Mouse (Mus musculus): ENCODE measurements around the gene Plod3. TPM values are rescaled to one million over a fixed set of nuclear protein-coding genes. Genes with fewer than 3 reads are reported as not detected.
"Not testable (repeated sequence)": the region's sequence is repeated elsewhere in the genome, so short reads cannot be mapped to it uniquely, and the experiment has no call there.

Gene Plod3
- polyA plus RNA-seq (2014; fragmentation: Nextera tagmentation; extraction: Ambion mirVana) = 28.7 and 29.2 TPM in 2 replicates

DNA sequence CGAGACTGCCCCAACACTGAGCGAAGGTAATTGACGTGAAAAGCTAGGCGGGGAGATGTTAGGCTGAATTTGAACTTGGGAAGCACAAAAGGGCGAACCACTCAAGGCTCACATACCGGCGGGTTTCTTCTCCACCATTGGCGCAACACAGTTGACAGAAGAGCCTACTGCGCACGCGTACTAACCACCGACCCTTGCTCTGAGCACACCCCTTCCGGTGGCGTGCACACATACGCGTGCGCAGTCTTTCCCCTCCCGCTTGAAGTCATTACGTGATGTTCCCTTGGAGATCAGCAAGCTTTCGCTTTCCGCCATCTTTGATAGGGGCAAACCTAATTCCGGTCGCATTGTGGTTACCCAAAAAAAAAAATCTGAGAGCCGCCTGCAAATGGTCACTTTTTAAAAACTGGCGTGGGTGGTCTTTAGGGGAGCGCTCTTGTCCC is at the start of gene Plod3:
Gene Plod3 (plus strand): TSS at position 325 of the 443 bp plus-strand sequence.
- Histone ChIP-seq H3K4me3 (ENCODE audit: low read depth, low read length) (peak within 1 kb of the TSS; percentile 77), H3K9me3 (ENCODE audit: control insufficient read depth, low read length) (no peaks in the 10 kb centered on the region), H3K4me1 (replicated peaks; ENCODE audit: control insufficient read depth, insufficient read depth, low read length) (peaks cover 6% of the 10 kb centered on the region; the same call in 1 of the 2 replicates), H3K4me2 (peak within 1 kb of the TSS; percentile 86), H3K27me3 (replicated peaks; ENCODE audit: control insufficient read depth, insufficient read depth, low read length) (no peaks in the 10 kb centered on the region), H3K9ac (ENCODE audit: low read depth, low read length) (peak within 1 kb of the TSS; percentile 85), H3K27ac (ENCODE audit: low read depth, low read length) (peak within 1 kb of the TSS; percentile 85), H3K36me3 (ENCODE audit: control insufficient read depth, insufficient read depth, low read length) (peaks cover 22% of the 10 kb centered on the region)
- WGBS = 0% methylated on average over 26 of the region's 26 CpGs
- peak; percentile 90 for DNase-seq (ENCODE audit: low spot score)
- ATAC-seq (replicated peaks; ENCODE audit: low FRiP score) = peak; percentile 91

DNA sequence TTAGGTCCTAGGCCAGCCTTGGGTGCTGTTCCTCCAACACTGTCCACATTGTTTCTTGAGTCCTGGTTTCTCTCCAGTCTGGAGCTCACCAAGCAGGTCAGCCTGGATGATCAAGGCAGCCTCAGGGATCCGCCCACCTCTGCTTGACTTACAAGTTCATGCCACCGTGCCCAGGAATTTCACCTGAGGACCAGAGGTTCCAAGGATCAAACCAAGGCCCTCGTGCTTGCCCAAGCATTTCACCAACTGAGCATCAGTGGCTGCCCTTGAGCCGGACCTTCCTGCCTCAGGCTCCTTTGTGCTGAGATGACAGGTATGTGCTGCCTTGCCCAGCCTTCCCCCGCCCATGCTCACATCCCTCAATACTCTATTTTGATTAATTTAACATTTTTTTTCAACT is 49.2 kb upstream of the Plod3 start:
- no peaks in the 10 kb centered on the region for H3K27me3 ChIP-seq (replicated peaks; ENCODE audit: control insufficient read depth, insufficient read depth, low read length)
- WGBS = 78% methylated on average over 5 of the region's 5 CpGs

GRCm38 (mm10) chr5:136939284-136939683 is 47.5 kb upstream of the Plod3 start:
- Histone ChIP-seq H3K9ac (ENCODE audit: low read depth, low read length) (no peak overlapping the region), H3K36me3 (ENCODE audit: control insufficient read depth, insufficient read depth, low read length) (no peaks in the 10 kb centered on the region), H3K4me3 (ENCODE audit: low read depth, low read length) (no peak overlapping the region), H3K4me1 (replicated peaks; ENCODE audit: control insufficient read depth, insufficient read depth, low read length) (0 out of 2 replicates have a peak, but pooled peaks cover 2% of the 10 kb centered on the region), H3K9me3 (ENCODE audit: control insufficient read depth, low read length) (no peaks in the 10 kb centered on the region), H3K27ac (ENCODE audit: low read depth, low read length) (no peak overlapping the region), H3K27me3 (replicated peaks; ENCODE audit: control insufficient read depth, insufficient read depth, low read length) (no peaks in the 10 kb centered on the region), H3K4me2 (no peak overlapping the region)
- ATAC-seq (replicated peaks; ENCODE audit: low FRiP score) = no peak
- no peak for DNase-seq (ENCODE audit: low spot score)
- WGBS = 57% methylated on average over 7 of the region's 7 CpGs

More for the DNA sequence above, 49.2 kb upstream of the Plod3 start:
- Histone ChIP-seq H3K27ac (ENCODE audit: low read depth, low read length) (no peak overlapping the region), H3K4me2 (no peak overlapping the region), H3K36me3 (ENCODE audit: control insufficient read depth, insufficient read depth, low read length) (no peaks in the 10 kb centered on the region), H3K9ac (ENCODE audit: low read depth, low read length) (no peak overlapping the region), H3K4me1 (replicated peaks; ENCODE audit: control insufficient read depth, insufficient read depth, low read length) (0 out of 2 replicates have a peak, but pooled peaks cover 2% of the 10 kb centered on the region), H3K4me3 (ENCODE audit: low read depth, low read length) (no peak overlapping the region), H3K9me3 (ENCODE audit: control insufficient read depth, low read length) (no peaks in the 10 kb centered on the region)
- DNase-seq (ENCODE audit: low spot score) = no peak
- no peak for ATAC-seq (replicated peaks; ENCODE audit: low FRiP score)

DNA sequence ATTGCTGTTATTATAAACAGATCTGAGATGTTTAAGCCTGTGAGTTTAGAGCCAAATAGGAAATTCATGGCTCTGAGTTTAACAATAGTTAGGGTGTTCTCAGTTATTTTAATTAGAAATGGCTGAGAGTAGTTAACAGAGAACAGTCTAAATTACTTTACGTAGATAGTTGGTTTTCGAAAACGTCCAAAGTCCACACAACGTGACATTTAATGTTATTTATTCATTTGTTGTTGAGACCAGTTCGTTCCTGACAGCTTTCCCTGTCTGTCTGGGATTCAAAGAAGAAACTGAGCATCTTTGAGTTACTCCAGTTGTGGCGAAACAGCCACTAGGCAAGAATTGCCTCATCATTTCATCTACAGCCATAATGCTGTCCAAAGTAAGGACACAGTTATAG is 46.8 kb upstream of the Plod3 start:
- not testable (repeated sequence) for ATAC-seq (replicated peaks; ENCODE audit: low FRiP score); H3K4me2 ChIP-seq; H3K9ac ChIP-seq (ENCODE audit: low read depth, low read length); H3K9me3 ChIP-seq (ENCODE audit: control insufficient read depth, low read length); H3K4me3 ChIP-seq (ENCODE audit: low read depth, low read length); H3K36me3 ChIP-seq (ENCODE audit: control insufficient read depth, insufficient read depth, low read length); H3K27ac ChIP-seq (ENCODE audit: low read depth, low read length); DNase-seq (ENCODE audit: low spot score); H3K27me3 ChIP-seq (replicated peaks; ENCODE audit: control insufficient read depth, insufficient read depth, low read length); H3K4me1 ChIP-seq (replicated peaks; ENCODE audit: control insufficient read depth, insufficient read depth, low read length)
- WGBS = 80% methylated on average over 6 of the region's 6 CpGs

GRCm38 (mm10) chr5:136940845-136941560 is 45.8 kb upstream of the Plod3 start:
- 0 out of 2 replicates have a peak, but pooled peaks cover 2% of the 10 kb centered on the region for H3K4me1 ChIP-seq (replicated peaks; ENCODE audit: control insufficient read depth, insufficient read depth, low read length)
- 87% methylated on average over 12 of the region's 12 CpGs for WGBS

GRCm38 (mm10) chr5:136942781-136943180 is 44.0 kb upstream of the Plod3 start:
- DNase-seq (ENCODE audit: low spot score) (no peak), ATAC-seq (replicated peaks; ENCODE audit: low FRiP score) (no peak)
- 72% methylated on average over 3 of the region's 3 CpGs for WGBS
- H3K36me3 ChIP-seq (ENCODE audit: control insufficient read depth, insufficient read depth, low read length) = no peaks in the 10 kb centered on the region
- no peak overlapping the region for H3K9ac ChIP-seq (ENCODE audit: low read depth, low read length)
- no peak overlapping the region for H3K27ac ChIP-seq (ENCODE audit: low read depth, low read length)
- no peaks in the 10 kb centered on the region for H3K27me3 ChIP-seq (replicated peaks; ENCODE audit: control insufficient read depth, insufficient read depth, low read length)
- H3K4me3 ChIP-seq (ENCODE audit: low read depth, low read length) = no peak overlapping the region
- 0 out of 2 replicates have a peak, but pooled peaks cover 2% of the 10 kb centered on the region for H3K4me1 ChIP-seq (replicated peaks; ENCODE audit: control insufficient read depth, insufficient read depth, low read length)
- H3K9me3 ChIP-seq (ENCODE audit: control insufficient read depth, low read length) = no peaks in the 10 kb centered on the region
- H3K4me2 ChIP-seq = no peak overlapping the region

More at GRCm38 (mm10) chr5:136940845-136941560, 45.8 kb upstream of the Plod3 start:
- no peaks in the 10 kb centered on the region for H3K9me3 ChIP-seq (ENCODE audit: control insufficient read depth, low read length)
- ATAC-seq (replicated peaks; ENCODE audit: low FRiP score) (no peak), DNase-seq (ENCODE audit: low spot score) (no peak)
- H3K27ac ChIP-seq (ENCODE audit: low read depth, low read length) = no peak overlapping the region
- H3K4me2 ChIP-seq = no peak overlapping the region
- no peak overlapping the region for H3K9ac ChIP-seq (ENCODE audit: low read depth, low read length)
- no peaks in the 10 kb centered on the region for H3K27me3 ChIP-seq (replicated peaks; ENCODE audit: control insufficient read depth, insufficient read depth, low read length)
- H3K4me3 ChIP-seq (ENCODE audit: low read depth, low read length) = no peak overlapping the region
- no peaks in the 10 kb centered on the region for H3K36me3 ChIP-seq (ENCODE audit: control insufficient read depth, insufficient read depth, low read length)

DNA sequence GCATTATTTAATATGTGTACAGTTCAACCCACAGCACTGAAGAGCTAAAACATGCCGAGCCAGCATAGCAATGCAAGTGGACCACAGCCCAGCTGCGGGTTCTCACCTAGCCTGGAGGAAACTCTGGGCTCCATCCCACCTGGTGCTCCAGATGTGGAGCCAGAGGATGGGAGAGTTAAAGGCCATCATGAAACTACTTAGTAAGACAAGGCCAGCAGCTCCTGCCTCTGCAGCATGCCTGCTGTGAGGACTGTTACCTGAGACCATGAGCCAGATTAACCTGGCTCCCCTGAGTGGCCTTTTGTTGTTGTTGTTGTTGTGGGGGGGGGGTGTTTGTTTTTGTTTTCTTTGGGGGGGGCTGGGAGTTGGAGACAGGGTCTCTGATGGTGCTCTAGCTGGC is 43.4 kb upstream of the Plod3 start:
- Histone ChIP-seq H3K4me3 (ENCODE audit: low read depth, low read length) (no peak overlapping the region), H3K27me3 (replicated peaks; ENCODE audit: control insufficient read depth, insufficient read depth, low read length) (no peaks in the 10 kb centered on the region), H3K4me2 (no peak overlapping the region), H3K9ac (ENCODE audit: low read depth, low read length) (no peak overlapping the region), H3K4me1 (replicated peaks; ENCODE audit: control insufficient read depth, insufficient read depth, low read length) (0 out of 2 replicates have a peak, but pooled peaks cover 2% of the 10 kb centered on the region), H3K36me3 (ENCODE audit: control insufficient read depth, insufficient read depth, low read length) (no peaks in the 10 kb centered on the region), H3K27ac (ENCODE audit: low read depth, low read length) (no peak overlapping the region), H3K9me3 (ENCODE audit: control insufficient read depth, low read length) (no peaks in the 10 kb centered on the region)
- ATAC-seq (replicated peaks; ENCODE audit: low FRiP score) (no peak), DNase-seq (ENCODE audit: low spot score) (no peak)
- WGBS = 75% methylated on average over 2 of the region's 2 CpGs

DNA sequence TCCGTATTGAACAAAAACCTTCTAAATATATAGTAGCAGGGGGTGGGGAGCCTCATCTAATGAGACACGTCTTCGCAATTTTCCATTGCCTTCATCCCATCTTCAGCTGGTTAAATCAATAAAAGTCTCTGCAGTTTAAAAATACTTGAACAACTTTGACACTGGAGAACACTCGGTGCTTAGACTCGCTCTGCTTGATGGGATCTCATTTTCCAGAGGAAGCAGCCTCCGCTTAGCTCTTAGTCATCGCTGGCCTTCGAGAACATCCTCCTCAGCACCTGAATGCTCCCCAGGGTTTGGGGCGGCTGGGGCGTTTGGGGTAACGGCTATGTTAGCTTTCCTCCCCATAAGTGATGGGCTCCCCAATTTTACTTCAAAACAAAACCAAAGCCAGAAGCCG is 41.7 kb upstream of the Plod3 start:
- WGBS = 75% methylated on average over 12 of the region's 12 CpGs

DNA sequence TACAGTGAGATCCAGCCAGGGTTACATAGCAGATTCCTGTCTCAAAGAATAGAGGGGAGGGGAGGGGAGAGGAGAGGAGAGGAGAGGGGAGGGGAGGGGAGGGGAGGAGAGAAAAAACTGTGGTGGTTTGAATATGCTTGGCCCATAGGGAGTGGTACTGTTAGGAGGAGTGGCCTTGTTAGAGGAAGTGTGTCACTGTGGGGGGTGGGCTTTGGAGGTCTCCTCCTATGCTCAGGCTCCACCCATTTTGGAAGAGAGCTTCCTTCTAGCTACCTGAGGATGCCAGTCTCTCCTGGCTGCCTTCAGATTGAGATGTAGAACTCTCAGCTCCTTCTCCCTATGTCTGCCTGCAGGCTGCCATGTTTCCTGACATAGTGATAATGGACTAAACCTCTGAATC is 38.9 kb upstream of the Plod3 start:
- DNase-seq (ENCODE audit: low spot score) = no peak
- Histone ChIP-seq H3K9me3 (ENCODE audit: control insufficient read depth, low read length) (no peaks in the 10 kb centered on the region), H3K36me3 (ENCODE audit: control insufficient read depth, insufficient read depth, low read length) (no peaks in the 10 kb centered on the region), H3K4me3 (ENCODE audit: low read depth, low read length) (no peak overlapping the region), H3K4me2 (no peak overlapping the region), H3K9ac (ENCODE audit: low read depth, low read length) (no peak overlapping the region), H3K4me1 (replicated peaks; ENCODE audit: control insufficient read depth, insufficient read depth, low read length) (no peaks in the 10 kb centered on the region), H3K27ac (ENCODE audit: low read depth, low read length) (no peak overlapping the region), H3K27me3 (replicated peaks; ENCODE audit: control insufficient read depth, insufficient read depth, low read length) (no peaks in the 10 kb centered on the region)
- no peak for ATAC-seq (replicated peaks; ENCODE audit: low FRiP score)

More for the DNA sequence above, 41.7 kb upstream of the Plod3 start:
- Histone ChIP-seq H3K36me3 (ENCODE audit: control insufficient read depth, insufficient read depth, low read length) (no peaks in the 10 kb centered on the region), H3K4me2 (no peak overlapping the region), H3K27ac (ENCODE audit: low read depth, low read length) (no peak overlapping the region), H3K4me3 (ENCODE audit: low read depth, low read length) (no peak overlapping the region), H3K4me1 (replicated peaks; ENCODE audit: control insufficient read depth, insufficient read depth, low read length) (0 out of 2 replicates have a peak, but pooled peaks cover 2% of the 10 kb centered on the region), H3K27me3 (replicated peaks; ENCODE audit: control insufficient read depth, insufficient read depth, low read length) (no peaks in the 10 kb centered on the region), H3K9ac (ENCODE audit: low read depth, low read length) (no peak overlapping the region), H3K9me3 (ENCODE audit: control insufficient read depth, low read length) (no peaks in the 10 kb centered on the region)
- DNase-seq (ENCODE audit: low spot score) = no peak
- ATAC-seq (replicated peaks; ENCODE audit: low FRiP score) = no peak
